Mouse (Mus musculus): ENCODE data around the gene Cpz.

Cpz gene

GRCm38 (mm10) chr5:35525469-35526123 lies at the start of gene Cpz:
Gene Cpz, minus strand, starts transcription at chr5:35525698.
- DNase-seq (ENCODE audit: low read depth) = peak; percentile 51

GRCm38 (mm10) chr5:35574653-35575599 lies 49.4 kb upstream of the Cpz start, which contains the start of gene Trmt44:
Gene Trmt44, minus strand, starts transcription at chr5:35575070.
- peak; percentile 95 for DNase-seq (ENCODE audit: low read depth)

GRCm38 (mm10) chr5:35571546-35571945 lies 46.0 kb upstream of the Cpz start:
- DNase-seq (ENCODE audit: low read depth) = no peak

- DNase-seq (ENCODE audit: low read depth) = no peak
Observed at GRCm38 (mm10) chr5:35566632-35567031, 41.1 kb upstream of the Cpz start.

- no peak for DNase-seq (ENCODE audit: low read depth)
Observed at GRCm38 (mm10) chr5:35565217-35565616, 39.7 kb upstream of the Cpz start.

GRCm38 (mm10) chr5:35563449-35563848 lies 38.0 kb upstream of the Cpz start:
- peak; percentile 83 for DNase-seq (ENCODE audit: low read depth)

- no peak for DNase-seq (ENCODE audit: low read depth)
Observed at GRCm38 (mm10) chr5:35562616-35563015, 37.1 kb upstream of the Cpz start.

- peak; percentile 49 for DNase-seq (ENCODE audit: low read depth)
Observed at GRCm38 (mm10) chr5:35559447-35559846, 33.9 kb upstream of the Cpz start.

GRCm38 (mm10) chr5:35557946-35558621 lies 32.6 kb upstream of the Cpz start:
- no peak for DNase-seq (ENCODE audit: low read depth)

GRCm38 (mm10) chr5:35556393-35556792 lies 30.9 kb upstream of the Cpz start:
- no peak for DNase-seq (ENCODE audit: low read depth)

GRCm38 (mm10) chr5:35552838-35553539 lies 27.5 kb upstream of the Cpz start:
- DNase-seq (ENCODE audit: low read depth) = no peak

- no peak for DNase-seq (ENCODE audit: low read depth)
Observed at GRCm38 (mm10) chr5:35551855-35552837, 26.6 kb upstream of the Cpz start.

GRCm38 (mm10) chr5:35546127-35546526 lies 20.6 kb upstream of the Cpz start:
- DNase-seq (ENCODE audit: low read depth) = no peak

GRCm38 (mm10) chr5:35541059-35541790 lies 15.7 kb upstream of the Cpz start:
- peak; percentile 40 for DNase-seq (ENCODE audit: low read depth)

GRCm38 (mm10) chr5:35540555-35540954 lies 15.1 kb upstream of the Cpz start:
- DNase-seq (ENCODE audit: low read depth) = peak; percentile 31

- DNase-seq (ENCODE audit: low read depth) = no peak
Observed at GRCm38 (mm10) chr5:35539576-35539975, 14.1 kb upstream of the Cpz start.

- no peak for DNase-seq (ENCODE audit: low read depth)
Observed at GRCm38 (mm10) chr5:35538022-35538421, 12.5 kb upstream of the Cpz start.

GRCm38 (mm10) chr5:35537474-35537873 lies 12.0 kb upstream of the Cpz start:
- no peak for DNase-seq (ENCODE audit: low read depth)

- DNase-seq (ENCODE audit: low read depth) = peak; percentile 26
Observed at GRCm38 (mm10) chr5:35536271-35536670, 10.8 kb upstream of the Cpz start.

- DNase-seq (ENCODE audit: low read depth) = peak; percentile 64
Observed at GRCm38 (mm10) chr5:35531586-35531985, 6.1 kb upstream of the Cpz start.
